Mouse (Mus musculus) ES-Bruce4 (cell line): Measurements from ENCODE around the gene Msl3l2.

Experiments
- CTCF ChIP-seq: IDR thresholded peaks from one replicate; pipeline ENCODE4 v1.8.1; 2011; ENCODE audit warnings: low read depth, low read length
- POLR2A ChIP-seq: IDR thresholded peaks from one replicate; pipeline ENCODE4 v1.8.1; 2011; ENCODE audit warnings: low read length; ENCODE audit not compliant: insufficient read depth

DNA sequence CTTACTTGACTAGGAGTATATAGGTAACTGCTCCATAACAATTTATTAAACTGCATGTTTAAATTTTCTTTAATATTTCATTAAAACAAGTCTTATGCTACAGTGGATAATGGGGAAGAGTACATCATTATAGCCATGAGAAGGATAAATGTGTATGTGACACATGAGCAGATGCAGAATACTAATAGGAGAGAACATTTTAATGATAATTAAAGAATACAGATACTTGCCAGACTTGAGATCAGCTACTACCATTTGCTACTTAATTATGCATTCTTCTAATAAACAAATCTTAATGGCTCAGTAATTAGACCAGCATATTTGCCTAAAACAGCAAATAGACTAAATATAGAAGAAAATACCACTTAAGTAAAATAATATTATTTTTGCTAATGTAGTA lies 10.0 kb upstream of the Msl3l2 start:
- TF ChIP-seq CTCF (no peak), POLR2A (no peak)
